Mouse (Mus musculus) neural tube, embryonic 15.5 days (tissue): Measurements from ENCODE around the gene Stard13. TPM values are rescaled to one million over a fixed set of nuclear protein-coding genes. Genes with fewer than 3 reads are reported as not detected.
A peak's percentile ranks its signal among the peaks of the same experiment; 100 is the strongest.

ENCODE experiments used
- ATAC-seq: fragments of 200-750 bp; cut with Nextera tagmentation; 2 replicates; pipeline ENCODE4 v1.8.0; 2017; ENCODE audit warnings: mild to moderate bottlenecking, moderate TSS enrichment, moderate library complexity; ENCODE audit not compliant: low FRiP score
- H3K27ac ChIP-seq: fragments of 300-500 bp; sonication (generic); replicated peaks from 2 replicates; pipeline ENCODE4 v1.5.1; 2015; ENCODE audit warnings: mild to moderate bottlenecking, inconsistent platforms
- H3K27me3 ChIP-seq: fragments of 300-500 bp; sonication (generic); replicated peaks from 2 replicates; pipeline ENCODE4 v1.6.1; 2015; ENCODE audit warnings: inconsistent platforms
- H3K36me3 ChIP-seq: fragments of 300-500 bp; sonication (generic); 2 replicates; pipeline ENCODE4 v1.6.1; 2015; ENCODE audit warnings: inconsistent platforms
- H3K4me1 ChIP-seq: fragments of 300-500 bp; sonication (generic); 2 replicates; pipeline ENCODE4 v1.6.1; 2015; ENCODE audit warnings: inconsistent platforms
- H3K4me2 ChIP-seq: fragments of 300-500 bp; sonication (generic); 2 replicates; pipeline ENCODE4 v1.6.1; 2015; ENCODE audit warnings: inconsistent platforms, mild to moderate bottlenecking, moderate library complexity
- H3K4me3 ChIP-seq: fragments of 300-500 bp; sonication (generic); replicated peaks from 2 replicates; pipeline ENCODE4 v1.5.1; 2015; ENCODE audit warnings: mild to moderate bottlenecking, inconsistent platforms
- H3K9ac ChIP-seq: fragments of 300-500 bp; sonication (generic); replicated peaks from 2 replicates; pipeline ENCODE4 v1.6.1; 2015; ENCODE audit warnings: mild to moderate bottlenecking, inconsistent platforms
- H3K9me3 ChIP-seq: fragments of 300-500 bp; sonication (generic); replicated peaks from 2 replicates; pipeline ENCODE4 v1.6.1; 2016; ENCODE audit warnings: inconsistent platforms
- WGBS: fragments of 180-500 bp; shearing (Covaris S2); methylation state at CpG from one replicate; pipeline ENCODE4 v1.1.7; 2015; ENCODE audit warnings: mixed read lengths; 5-methylcytosine and 5-hydroxymethylcytosine counted together
- polyA plus RNA-seq: library from polyadenylated mRNA; unstranded; fragments of >200 nt; fragmentation: Nextera tagmentation; extraction: Ambion mirVana; gene quantifications from 2 replicates; pipeline ENCODE4 v1.2.1, GENCODE M21; 2015

Gene Stard13
- polyA plus RNA-seq, 1 experiment from 2014 or later, result 5.9 TPM

DNA sequence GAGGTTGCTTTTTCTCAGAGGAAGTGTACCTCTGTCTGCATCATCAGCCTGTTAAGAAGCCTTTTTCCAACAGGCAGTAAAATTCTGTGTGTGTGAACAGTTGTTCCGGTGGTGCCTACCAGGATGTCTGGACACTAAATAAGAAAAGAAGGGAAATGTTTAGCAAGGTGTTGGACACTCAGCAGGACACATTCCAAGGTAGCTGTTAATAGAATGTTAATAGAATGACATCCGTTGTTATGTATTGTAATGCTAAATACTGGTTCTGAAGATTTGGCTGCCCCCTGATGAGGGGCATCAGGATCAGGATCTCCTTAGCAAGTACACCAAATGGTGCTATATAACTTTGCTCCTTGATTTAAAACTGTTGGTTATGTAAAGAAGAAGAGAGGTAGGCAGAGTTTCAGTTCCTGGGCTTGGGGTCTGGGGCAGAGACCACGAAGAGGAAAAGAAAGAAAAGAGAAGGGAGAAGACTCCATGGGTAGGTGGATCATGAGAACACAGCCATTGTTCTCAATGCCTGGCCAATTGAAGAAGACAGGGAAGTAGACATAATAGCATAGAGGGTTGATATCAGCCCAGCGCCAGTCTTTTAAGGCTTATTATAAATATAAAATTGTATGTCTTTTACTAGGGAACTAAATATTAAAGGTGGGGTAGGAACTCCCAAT is 9.8 kb downstream of the Stard13 start:
- ATAC-seq, result no peak
- H3K27me3 ChIP-seq, result no peaks in the 10 kb centered on the region
- no peak overlapping the region for H3K4me3 ChIP-seq
- no peaks in the 10 kb centered on the region for H3K36me3 ChIP-seq
- no peak overlapping the region for H3K4me2 ChIP-seq
- H3K9ac ChIP-seq, result no peak overlapping the region
- H3K4me1 ChIP-seq, result no peaks in the 10 kb centered on the region
- WGBS, result 53% methylated on average over 4 of the region's 4 CpGs
- no peak overlapping the region for H3K27ac ChIP-seq
- H3K9me3 ChIP-seq, result no peaks in the 10 kb centered on the region

DNA sequence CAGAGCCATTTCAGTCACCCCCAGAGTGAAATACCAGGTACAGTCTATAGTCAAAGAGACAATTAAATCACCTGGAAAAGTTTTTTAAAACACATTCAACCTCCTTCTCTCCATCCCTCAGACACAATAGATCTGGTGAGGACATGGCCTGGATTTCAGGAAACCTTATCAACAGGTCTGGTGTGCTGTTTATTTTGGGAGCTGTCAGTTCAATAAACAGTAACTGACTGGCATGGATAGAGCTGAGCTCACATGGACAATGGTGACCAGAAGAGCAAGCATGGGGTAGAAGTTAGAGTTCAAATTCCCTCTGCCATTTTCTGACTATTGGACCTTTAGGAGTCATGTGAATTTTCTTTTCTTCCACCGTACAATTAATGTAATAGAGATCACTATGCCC is 10.8 kb downstream of the Stard13 start:
- Histone ChIP-seq H3K9ac (no peak overlapping the region), H3K4me2 (no peak overlapping the region), H3K27me3 (no peaks in the 10 kb centered on the region), H3K27ac (no peak overlapping the region), H3K36me3 (no peaks in the 10 kb centered on the region), H3K9me3 (no peaks in the 10 kb centered on the region), H3K4me3 (no peak overlapping the region), H3K4me1 (no peaks in the 10 kb centered on the region)
- WGBS, result 97% methylated on average over 1 of the region's 1 CpGs
- ATAC-seq, result no peak

DNA sequence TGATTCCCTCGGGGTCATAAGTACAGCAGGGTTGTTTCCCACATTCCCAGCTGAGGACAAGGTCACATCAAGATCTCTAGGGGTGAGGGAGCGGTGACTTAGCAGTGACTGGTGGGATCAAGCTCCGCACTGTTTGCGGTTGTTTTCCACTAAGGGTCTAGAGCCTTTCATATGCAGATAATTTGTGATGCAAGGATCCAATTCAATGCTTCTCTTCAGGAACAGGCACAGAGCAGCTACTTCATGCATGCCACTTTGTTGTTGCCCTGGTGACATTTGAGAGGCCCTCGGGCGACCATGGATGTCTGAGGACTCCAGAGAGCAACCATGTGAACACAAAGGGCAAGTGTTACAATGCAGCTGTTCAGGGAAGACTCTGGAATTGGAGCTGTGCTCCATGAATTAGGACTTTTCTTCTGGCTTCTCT is 14.9 kb downstream of the Stard13 start:
- no peaks in the 10 kb centered on the region for H3K36me3 ChIP-seq
- H3K4me2 ChIP-seq, result no peak overlapping the region
- H3K9ac ChIP-seq, result no peak overlapping the region
- H3K4me3 ChIP-seq, result no peak overlapping the region
- no peak for ATAC-seq
- H3K27ac ChIP-seq, result peak overlapping the region; percentile 56; the same call in 1 of the 2 replicates
- no peaks in the 10 kb centered on the region for H3K4me1 ChIP-seq
- no peaks in the 10 kb centered on the region for H3K9me3 ChIP-seq
- no peaks in the 10 kb centered on the region for H3K27me3 ChIP-seq
- 20% methylated on average over 6 of the region's 6 CpGs for WGBS

DNA sequence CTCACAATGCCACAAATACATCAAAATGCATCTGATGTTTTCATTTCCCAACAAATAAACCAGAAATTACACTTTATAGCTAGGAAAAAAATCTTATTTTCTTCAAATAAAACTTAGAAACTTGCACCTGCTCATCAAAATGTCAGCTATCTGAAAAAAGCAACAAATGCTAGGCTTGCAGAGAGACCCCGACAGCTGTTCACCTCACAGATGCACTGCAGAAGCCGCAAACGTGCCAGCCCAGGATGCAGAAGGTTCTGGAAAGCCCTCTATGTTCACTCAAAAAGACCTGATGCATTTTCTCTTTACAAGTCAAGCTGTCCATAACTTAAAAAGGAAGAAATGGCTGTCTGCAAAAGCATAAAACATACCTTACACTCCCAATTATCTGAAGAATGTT is 20.5 kb downstream of the Stard13 start:
- Histone ChIP-seq H3K4me2 (no peak overlapping the region), H3K27ac (no peak overlapping the region), H3K4me3 (no peak overlapping the region), H3K27me3 (no peaks in the 10 kb centered on the region), H3K36me3 (no peaks in the 10 kb centered on the region), H3K9ac (no peak overlapping the region), H3K9me3 (no peaks in the 10 kb centered on the region), H3K4me1 (no peaks in the 10 kb centered on the region)
- no peak for ATAC-seq
- WGBS, result 80% methylated on average over 3 of the region's 3 CpGs

DNA sequence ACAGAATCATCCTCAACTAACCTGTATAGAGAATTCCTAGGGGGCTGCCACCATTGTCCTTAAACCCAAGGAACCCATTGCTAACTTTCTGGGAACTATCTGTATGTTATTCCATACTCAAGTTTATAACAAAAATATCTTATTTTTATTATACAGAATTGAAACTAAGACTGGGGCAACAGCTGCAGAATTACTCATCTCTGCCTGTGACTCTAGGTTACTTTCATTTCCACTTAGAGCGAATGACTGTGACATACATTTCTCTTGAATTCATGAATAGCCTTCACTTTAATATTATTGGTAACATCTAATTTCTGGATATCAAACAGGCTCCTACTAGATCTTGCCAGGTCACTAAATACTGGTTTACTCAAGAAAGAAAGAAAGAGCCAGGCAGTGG is 22.8 kb downstream of the Stard13 start:
- Histone ChIP-seq H3K27me3 (no peaks in the 10 kb centered on the region), H3K4me2 (no peak overlapping the region), H3K27ac (no peak overlapping the region), H3K4me1 (no peaks in the 10 kb centered on the region), H3K4me3 (no peak overlapping the region), H3K9ac (no peak overlapping the region), H3K9me3 (no peaks in the 10 kb centered on the region), H3K36me3 (no peaks in the 10 kb centered on the region)
- no peak for ATAC-seq
- WGBS, result 96% methylated on average over 1 of the region's 1 CpGs

DNA sequence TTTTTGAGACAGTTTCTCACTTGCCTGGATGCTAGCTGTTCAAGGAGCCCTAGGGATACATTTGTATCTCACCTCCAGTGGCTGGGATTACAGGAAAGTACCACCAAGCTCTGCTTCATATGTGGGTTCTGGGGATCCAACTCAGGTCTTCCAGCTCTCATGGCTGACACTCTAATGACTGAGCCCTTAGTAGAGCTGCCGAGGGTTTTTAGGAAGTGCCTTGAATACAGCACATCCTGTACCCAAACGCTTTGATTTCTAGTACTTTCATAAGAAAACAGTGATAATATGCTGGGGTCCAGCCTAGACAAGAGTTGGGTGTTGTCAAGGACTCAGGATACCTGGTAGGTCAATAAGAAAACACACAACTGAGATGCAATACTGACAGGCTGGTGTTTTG is 23.6 kb downstream of the Stard13 start:
- no peak for ATAC-seq
- no peaks in the 10 kb centered on the region for H3K27me3 ChIP-seq
- no peak overlapping the region for H3K4me3 ChIP-seq
- no peaks in the 10 kb centered on the region for H3K36me3 ChIP-seq
- H3K4me2 ChIP-seq, result no peak overlapping the region
- no peaks in the 10 kb centered on the region for H3K9me3 ChIP-seq
- no peak overlapping the region for H3K9ac ChIP-seq
- H3K4me1 ChIP-seq, result no peaks in the 10 kb centered on the region
- WGBS, result 92% methylated on average over 2 of the region's 2 CpGs
- no peak overlapping the region for H3K27ac ChIP-seq

DNA sequence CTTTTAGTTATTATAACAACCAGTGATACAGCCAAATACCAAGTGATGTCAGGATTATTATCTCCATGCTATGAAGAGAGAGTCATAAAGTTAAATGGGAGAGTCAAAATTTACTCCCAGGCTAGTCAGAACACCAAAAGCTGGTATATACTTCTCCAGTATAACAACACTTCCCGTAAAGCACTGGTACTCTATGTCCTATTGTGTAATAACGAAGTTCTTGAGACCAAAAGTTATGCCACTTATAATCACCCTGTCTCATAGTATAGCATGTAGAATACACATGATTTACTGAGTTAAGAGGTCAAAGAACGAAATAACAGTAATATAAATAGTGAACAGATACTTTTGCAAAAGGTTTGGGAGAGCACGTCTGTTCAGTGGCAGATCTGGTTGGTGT is 28.6 kb downstream of the Stard13 start:
- H3K4me3 ChIP-seq, result no peak overlapping the region
- no peaks in the 10 kb centered on the region for H3K27me3 ChIP-seq
- H3K4me1 ChIP-seq, result no peaks in the 10 kb centered on the region
- H3K27ac ChIP-seq, result no peak overlapping the region
- no peak overlapping the region for H3K4me2 ChIP-seq
- H3K9me3 ChIP-seq, result no peaks in the 10 kb centered on the region
- 93% methylated on average over 4 of the region's 4 CpGs for WGBS
- H3K36me3 ChIP-seq, result no peaks in the 10 kb centered on the region
- ATAC-seq, result no peak
- H3K9ac ChIP-seq, result no peak overlapping the region

DNA sequence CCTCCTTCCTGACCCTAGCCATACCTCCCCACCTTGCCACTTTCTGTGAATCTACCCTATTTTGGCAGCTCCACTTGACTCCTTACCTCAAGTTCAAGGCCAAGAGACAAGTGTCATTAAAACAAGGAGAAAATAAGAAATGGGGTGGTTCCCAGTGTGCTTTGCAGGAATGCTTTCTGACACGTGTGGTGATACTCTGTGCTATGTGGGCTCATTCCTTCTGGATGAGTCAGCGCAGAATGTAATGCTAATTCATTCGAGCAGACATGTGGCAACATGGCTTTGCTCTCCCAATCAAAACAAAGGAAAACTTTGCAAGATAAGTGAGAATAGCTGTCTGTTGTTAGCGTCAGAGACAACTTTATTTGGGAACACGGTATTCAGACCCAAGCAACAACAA is 30.7 kb downstream of the Stard13 start:
- ATAC-seq, result no peak
- no peaks in the 10 kb centered on the region for H3K4me1 ChIP-seq
- no peak overlapping the region for H3K4me2 ChIP-seq
- no peak overlapping the region for H3K4me3 ChIP-seq
- no peak overlapping the region for H3K27ac ChIP-seq
- WGBS, result 80% methylated on average over 5 of the region's 5 CpGs
- no peaks in the 10 kb centered on the region for H3K9me3 ChIP-seq
- no peaks in the 10 kb centered on the region for H3K36me3 ChIP-seq
- no peaks in the 10 kb centered on the region for H3K27me3 ChIP-seq
- H3K9ac ChIP-seq, result no peak overlapping the region

DNA sequence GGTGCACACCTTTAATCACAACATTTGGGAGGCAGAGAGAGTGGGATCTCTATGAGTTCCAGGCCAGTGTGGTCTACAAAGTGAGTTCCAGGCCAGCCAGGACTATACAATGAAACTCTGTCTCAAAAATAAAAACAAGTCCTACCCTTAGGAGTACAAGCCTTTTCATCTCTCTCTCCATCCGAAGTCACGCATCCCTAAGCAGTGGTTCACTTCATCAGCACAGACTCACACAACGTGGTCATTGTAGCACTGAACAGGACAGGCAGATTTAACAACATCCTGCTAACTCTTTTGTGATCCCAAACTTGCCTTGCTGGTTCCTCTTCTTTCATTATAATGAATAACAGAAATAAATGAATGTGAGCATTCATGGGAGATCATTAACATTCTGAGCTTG is 32.4 kb downstream of the Stard13 start:
- ATAC-seq, result no peak
- Histone ChIP-seq H3K36me3 (no peaks in the 10 kb centered on the region), H3K9me3 (no peaks in the 10 kb centered on the region), H3K4me2 (no peak overlapping the region), H3K9ac (no peak overlapping the region), H3K4me3 (no peak overlapping the region), H3K27me3 (no peaks in the 10 kb centered on the region), H3K27ac (no peak overlapping the region), H3K4me1 (peaks cover 4% of the 10 kb centered on the region; the same call in 1 of the 2 replicates)
- 52% methylated on average over 3 of the region's 3 CpGs for WGBS

DNA sequence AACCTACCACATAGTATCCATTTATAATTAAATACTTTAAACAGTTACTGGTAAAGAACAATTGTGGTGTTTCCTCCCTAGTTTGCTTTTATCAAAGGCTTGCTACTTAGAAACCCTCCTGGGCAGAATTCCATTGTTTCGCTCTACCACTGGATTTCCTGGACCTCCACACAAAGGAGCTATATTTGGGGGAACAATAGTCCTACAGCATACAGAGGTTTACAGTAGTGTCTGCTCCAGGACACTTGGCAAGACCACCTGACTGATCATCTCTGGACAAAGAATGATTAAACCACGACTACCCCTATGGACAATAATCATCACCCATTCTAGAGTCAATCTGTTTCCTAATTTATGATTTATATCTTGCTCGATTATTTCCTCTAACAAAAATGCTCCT is 34.4 kb downstream of the Stard13 start:
- ATAC-seq, result no peak
- no peaks in the 10 kb centered on the region for H3K36me3 ChIP-seq
- peaks cover 4% of the 10 kb centered on the region; the same call in 1 of the 2 replicates for H3K4me1 ChIP-seq
- no peak overlapping the region for H3K4me2 ChIP-seq
- H3K27me3 ChIP-seq, result no peaks in the 10 kb centered on the region
- H3K9ac ChIP-seq, result no peak overlapping the region
- no peak overlapping the region for H3K27ac ChIP-seq
- H3K9me3 ChIP-seq, result no peaks in the 10 kb centered on the region
- WGBS, result 87% methylated on average over 3 of the region's 3 CpGs
- H3K4me3 ChIP-seq, result no peak overlapping the region

DNA sequence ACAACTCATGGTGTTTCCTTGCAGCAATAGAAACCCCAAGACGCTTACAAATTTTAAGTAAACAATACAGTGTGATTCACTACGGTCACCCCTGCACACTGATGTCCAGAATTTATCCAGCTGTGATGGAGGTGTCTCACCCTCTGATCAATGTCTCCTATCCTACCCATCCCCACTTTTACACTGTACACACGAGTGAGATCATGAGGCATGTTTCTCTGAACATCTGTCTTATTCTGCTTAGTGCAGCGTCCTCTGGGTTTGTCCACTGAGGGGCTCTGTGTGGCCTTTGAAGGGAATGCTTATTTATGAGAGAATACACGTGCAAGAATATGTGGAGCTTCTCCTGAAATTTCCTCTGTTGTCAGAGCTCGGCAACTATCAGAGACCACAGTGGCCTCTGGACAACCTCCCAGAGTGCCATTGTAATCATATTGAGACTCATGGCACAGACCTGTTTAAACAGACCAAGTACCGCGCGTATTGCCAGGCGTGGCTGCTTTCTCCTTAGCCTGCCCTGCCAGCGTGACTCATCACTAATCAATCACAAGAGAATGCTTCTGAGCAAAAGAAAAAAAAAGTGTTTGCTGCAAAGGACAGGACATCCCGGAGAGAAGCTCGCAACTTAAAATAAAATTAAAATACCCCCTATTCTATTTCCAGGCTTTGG is 36.9 kb downstream of the Stard13 start:
- no peak for ATAC-seq
- 49% methylated on average over 13 of the region's 13 CpGs for WGBS
- peaks cover 4% of the 10 kb centered on the region; the same call in 1 of the 2 replicates for H3K4me1 ChIP-seq
- no peaks in the 10 kb centered on the region for H3K36me3 ChIP-seq
- no peak overlapping the region for H3K4me2 ChIP-seq
- no peak overlapping the region for H3K4me3 ChIP-seq
- H3K27me3 ChIP-seq, result no peaks in the 10 kb centered on the region
- H3K27ac ChIP-seq, result no peak overlapping the region
- H3K9ac ChIP-seq, result no peak overlapping the region
- H3K9me3 ChIP-seq, result no peaks in the 10 kb centered on the region

DNA sequence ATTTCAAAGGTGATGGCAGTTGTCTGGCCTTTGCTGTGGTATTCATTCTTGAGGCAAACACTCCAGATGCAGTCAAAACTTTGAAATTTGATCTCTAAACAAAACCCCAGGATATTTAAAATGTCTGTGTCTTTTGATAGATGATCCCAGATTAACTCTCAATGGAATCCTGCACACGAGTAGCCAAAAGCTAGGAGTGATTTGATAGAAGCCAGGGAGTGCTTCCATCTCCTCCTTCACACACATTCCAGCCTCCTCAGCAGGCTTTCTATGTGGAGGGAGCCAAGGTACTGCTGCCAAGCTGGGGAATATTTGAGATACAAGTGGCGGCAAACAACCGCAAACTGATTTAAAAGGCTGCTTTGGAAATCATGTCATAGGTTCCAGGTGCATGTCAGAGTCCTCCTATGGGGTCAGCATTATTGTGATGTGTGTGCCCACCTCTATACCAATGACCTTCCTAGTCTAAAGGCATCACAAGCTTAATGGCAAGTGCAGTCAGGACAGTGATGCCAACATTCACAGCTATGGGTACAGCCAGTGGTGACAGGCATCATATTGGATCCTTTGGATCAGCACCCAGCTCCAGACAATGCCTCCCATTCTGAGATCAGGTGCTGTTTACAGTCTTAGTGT is 39.6 kb downstream of the Stard13 start:
- no peak overlapping the region for H3K4me3 ChIP-seq
- H3K36me3 ChIP-seq, result no peaks in the 10 kb centered on the region
- H3K9ac ChIP-seq, result no peak overlapping the region
- peaks cover 17% of the 10 kb centered on the region for H3K4me1 ChIP-seq
- no peaks in the 10 kb centered on the region for H3K9me3 ChIP-seq
- no peak overlapping the region for H3K4me2 ChIP-seq
- no peak overlapping the region for H3K27ac ChIP-seq
- 76% methylated on average over 3 of the region's 3 CpGs for WGBS
- ATAC-seq, result no peak
- H3K27me3 ChIP-seq, result peaks cover 5% of the 10 kb centered on the region; the same call in 1 of the 2 replicates
